Mouse (Mus musculus) cerebellum, postnatal 36 days (tissue): Measurements from ENCODE around the gene Nptn.

Source experiments
- DNase-seq, 2 experiments: peaks; one replicate each; pipeline ENCODE4 v3.0.0; 2021 to 2022; ENCODE audit warnings: mixed read lengths in 2 of 2

Nptn gene

DNA sequence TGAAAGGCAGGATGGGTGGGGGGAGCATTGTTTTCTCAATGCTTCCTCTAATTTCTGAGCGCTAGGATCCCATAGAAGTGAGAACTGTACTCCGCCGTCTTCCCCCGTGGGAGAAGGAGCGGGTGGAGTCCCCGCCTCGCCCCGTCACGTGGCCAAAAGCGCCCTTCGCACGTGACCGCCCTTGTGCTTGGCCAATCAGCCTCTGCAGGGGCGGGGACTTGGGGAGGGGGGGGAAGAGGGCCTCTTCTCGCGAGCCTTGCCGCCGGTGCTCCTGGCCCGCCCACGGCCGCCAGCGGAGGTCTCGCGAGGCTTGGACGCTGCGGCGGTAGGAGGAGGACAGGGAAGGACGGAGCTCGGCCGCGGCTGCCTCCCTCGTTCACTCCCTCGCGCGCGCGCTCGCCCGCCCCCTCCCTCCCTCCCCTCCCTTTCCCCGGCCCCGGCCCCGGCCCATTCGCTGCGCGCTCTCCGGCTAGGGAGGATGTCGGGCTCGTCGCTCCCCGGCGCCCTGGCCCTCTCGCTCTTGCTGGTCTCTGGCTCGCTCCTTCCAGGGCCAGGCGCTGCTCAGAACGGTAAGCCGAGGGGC lies at the start of gene Nptn:
Nptn (plus strand) TSS at position 283 of the 583 bp plus-strand sequence.
- peak; percentile 95 to 98 for DNase-seq

DNA sequence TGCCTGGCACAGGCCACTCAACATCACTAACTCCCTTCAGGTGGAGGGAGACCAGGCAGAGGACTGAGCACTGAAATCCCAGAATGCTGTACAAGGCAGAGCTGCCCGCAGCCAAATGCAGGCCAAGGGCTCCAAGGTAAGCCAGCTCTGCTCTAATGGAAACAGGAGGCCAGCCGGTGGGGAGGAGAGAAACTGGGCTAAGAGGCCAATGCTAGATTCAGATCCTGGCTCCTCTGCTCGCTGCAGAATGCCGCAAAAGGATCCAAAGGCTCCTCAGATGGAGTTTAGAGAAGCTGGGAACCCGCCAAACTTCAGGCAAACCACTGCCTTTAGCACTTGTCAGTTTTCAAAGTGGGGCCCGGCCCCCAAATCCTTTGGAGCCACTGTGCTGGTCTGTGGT lies 48.7 kb upstream of the Nptn start:
- DNase-seq = peak; percentile 73 to 77

GRCm38 (mm10) chr9:58534766-58535165 lies 47.3 kb upstream of the Nptn start:
- peak; percentile 36 to 77 for DNase-seq

GRCm38 (mm10) chr9:58535447-58536134 lies 46.4 kb upstream of the Nptn start:
- peak in 1 of 2 experiments; percentile 46 for DNase-seq

GRCm38 (mm10) chr9:58537774-58538173 lies 44.3 kb upstream of the Nptn start:
- no peak for DNase-seq

DNA sequence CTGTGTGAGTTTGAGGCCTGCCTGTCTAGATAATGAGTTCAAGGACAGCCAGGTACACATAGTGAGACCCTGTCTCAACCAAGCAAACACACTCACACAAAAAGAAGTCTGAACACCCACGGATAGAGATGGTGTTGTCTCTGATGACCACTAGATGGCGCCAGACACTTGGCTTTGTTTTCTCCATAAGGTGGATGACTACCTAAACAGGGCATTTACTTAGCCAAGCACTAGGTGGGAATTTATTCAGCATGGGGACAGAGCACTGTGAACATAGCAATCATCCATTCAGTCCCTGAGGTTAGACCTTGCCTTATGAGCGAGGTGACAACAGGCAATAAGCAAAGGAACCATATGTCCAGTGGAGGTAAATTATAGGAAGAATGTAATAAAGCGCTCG lies 42.2 kb upstream of the Nptn start:
- DNase-seq = peak; percentile 59 to 78

- peak; percentile 58 for DNase-seq
Measured at GRCm38 (mm10) chr9:58541895-58542338, 40.1 kb upstream of the Nptn start.

DNA sequence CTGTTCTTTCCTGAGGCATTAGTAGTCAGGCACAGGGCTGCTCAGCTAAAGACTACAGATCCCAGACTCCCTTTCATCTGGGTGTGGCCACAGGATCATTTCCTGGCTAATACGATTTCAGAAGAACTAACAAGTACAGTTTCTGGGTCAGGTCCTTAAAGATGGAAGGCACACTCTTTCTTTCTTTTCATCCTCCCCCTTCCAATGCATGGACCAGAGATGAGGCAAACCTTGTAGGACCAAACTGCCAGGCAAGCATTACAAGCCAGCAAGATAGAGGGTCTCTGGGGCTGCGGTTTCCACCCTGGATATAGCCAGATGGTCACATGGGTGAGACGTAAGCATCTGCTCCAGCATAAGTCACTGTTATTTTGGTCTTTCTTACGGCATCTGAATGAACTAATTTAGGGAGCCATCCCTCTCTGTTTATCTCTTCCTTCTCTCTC lies 37.1 kb upstream of the Nptn start:
- no peak for DNase-seq

- DNase-seq = no peak
Measured at GRCm38 (mm10) chr9:58545428-58545827, 36.6 kb upstream of the Nptn start.

DNA sequence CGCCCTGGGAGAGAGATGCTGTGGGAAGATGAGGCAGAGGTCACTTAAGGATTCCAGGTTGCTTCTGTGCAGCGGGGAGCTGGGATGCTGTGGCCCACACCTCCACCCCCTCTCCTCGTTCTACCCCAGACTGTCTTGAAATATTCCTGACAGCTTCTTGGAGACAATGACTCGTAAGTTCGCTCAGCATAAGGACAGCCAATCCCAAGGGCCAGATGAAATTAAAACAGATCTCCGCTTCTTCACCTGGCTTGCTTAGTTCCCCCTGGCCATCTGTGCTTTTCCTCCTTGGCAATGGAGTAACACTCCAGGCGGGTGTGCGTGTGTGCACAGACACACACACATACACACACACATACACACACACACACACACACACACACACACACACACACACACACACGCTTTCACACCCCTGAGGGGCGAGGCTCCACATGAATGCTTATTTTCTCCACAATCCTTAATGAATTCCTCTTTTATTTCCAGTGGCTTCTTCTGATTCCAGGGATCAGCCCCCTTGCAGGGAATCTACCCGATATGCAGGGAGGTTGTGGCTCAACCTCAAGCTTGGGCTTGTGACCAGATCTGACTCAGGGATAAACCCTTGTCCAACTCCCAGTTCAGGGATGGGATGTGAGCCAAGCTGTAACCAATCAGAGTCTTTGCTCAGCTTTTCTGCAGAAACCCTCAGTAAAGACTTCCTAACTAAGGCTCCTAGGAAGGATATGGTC lies 35.2 kb upstream of the Nptn start:
- DNase-seq = peak; percentile 52 to 69

DNA sequence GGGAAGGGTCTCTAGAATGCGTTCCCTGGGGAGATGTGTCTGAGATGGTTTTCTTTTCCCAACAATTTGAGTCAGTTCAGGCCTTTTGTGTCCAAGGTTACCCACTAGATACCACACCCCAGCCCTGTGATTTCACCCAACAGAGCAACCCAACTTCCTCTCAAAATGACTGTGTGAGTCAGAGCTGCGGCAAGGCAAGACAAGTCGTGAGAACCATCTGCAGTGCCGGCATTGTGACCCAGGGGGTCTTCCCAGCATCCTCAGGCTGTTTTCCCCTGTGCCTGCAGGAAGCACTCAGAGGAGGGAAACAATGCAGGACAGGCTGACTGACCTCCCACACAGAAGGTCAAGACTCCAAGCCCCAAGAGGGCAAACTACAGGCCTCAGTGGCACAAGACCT lies 33.1 kb upstream of the Nptn start:
- no peak for DNase-seq

DNA sequence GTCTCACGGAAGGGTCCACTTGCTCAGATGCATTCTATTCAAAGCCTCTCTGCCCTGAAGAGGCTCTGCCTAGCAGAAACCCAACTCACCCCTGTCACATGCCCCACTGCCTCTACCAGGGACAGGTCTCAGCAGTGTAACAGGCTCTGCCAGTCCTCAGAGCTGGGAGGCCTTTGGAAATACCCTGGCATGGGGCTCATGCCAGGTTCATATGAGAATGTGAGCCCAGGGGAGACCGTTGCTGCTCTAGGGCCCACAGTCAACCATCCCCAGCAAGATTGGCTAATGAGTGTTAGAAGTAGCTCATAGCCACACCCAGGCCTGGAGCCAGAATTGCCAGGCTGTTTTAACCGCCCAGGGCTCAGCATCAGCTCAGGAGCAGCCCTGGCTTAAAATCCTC lies 32.3 kb upstream of the Nptn start:
- peak in 1 of 2 experiments; percentile 36 for DNase-seq

GRCm38 (mm10) chr9:58550928-58551327 lies 31.1 kb upstream of the Nptn start:
- no peak for DNase-seq

DNA sequence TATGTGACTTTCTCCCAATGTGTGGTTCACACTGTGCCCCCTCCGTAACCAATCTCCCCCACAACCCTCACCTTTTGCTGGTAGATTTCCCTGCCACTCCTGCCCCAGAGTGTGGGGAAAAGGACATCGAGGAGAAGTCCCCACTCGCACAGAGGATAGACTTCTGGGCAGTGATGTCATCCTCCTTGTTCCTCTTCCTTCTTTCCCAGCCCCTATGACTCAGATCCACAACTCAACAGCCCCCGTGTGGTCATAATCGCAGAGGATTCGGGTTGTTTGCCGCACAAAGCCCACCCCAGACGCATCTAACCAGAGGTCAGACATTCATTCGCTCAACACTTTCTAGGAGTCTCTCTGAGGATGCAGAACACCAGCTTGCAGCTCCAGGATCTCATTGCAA lies 30.0 kb upstream of the Nptn start:
- no peak for DNase-seq

GRCm38 (mm10) chr9:58554056-58554907 lies 27.8 kb upstream of the Nptn start:
- peak in 1 of 2 experiments; percentile 50 for DNase-seq

DNA sequence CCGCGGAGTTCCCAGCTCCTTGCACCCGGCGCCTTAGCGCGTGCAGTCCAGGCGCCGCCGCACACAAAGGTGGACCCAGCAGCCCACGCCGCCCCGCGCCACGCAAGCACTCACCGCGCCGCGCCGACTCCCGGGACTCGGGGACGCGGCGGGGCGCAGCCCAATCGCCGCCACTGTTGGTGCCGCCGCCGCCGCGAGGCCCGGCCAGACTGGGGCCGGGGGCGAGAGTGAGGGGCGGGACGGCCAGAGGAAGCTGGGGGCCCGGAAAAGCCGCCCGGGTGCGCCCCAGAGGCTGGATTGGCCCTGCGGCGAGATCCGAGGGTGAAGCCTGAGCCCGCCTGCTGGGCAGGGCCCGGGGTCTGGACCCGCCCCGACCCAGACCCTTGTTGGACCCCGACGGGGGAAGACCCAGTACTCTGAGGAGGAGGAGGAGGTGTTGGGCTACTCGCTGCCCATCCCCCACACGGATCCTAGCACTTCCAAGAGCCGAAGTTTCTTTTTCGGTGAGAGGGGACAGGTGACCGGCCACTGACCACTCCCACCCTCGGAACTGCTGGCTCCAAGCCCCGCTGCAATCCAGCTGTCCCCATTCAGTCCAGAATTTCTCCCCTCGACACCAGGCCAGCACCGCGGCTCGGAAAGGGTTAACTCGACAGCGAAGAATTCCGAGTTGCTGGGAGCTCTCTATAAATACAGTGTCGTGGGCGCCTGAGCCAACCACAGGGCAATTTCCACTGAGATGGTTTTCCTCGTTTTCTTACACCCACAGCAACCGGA lies 26.9 kb upstream of the Nptn start, which contains the start of gene Cd276:
Cd276 (minus strand) TSS at position 530 of the 777 bp plus-strand sequence.
- DNase-seq = peak; percentile 66 to 67

DNA sequence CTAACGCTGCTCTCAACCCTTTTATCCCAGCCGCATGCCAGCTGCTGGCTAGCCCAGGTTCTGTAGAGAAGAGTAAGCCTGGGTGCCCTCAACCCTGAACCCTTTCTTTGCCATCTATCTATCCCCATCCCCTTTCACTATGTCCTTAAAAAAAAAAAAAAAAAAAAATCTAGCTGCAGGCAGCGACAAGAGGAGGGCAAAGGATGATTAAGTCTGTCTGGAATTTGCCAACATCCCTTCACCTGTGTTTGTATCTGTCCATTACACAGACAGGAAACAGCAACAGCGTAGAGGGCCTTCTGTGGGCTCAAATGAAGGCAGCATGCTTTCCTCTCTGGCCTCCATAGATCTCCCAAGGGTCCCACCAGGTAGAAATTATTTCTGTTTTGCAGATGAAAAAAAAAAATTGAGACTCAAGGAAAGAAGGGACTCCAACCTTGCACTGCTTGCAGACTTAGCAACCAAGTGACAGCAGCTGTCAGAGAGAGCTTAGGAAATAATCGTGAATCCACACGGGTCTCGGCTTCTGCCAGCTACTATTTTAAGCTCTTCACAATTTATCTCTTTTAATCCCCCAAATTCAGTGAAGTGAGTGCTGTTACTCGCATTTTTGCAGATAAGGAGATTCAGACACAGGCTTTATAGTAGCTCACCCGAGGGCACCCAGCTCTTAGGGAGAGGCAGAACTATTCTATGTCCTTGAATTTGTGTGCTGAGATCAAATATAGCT lies 26.2 kb upstream of the Nptn start:
- DNase-seq = no peak

DNA sequence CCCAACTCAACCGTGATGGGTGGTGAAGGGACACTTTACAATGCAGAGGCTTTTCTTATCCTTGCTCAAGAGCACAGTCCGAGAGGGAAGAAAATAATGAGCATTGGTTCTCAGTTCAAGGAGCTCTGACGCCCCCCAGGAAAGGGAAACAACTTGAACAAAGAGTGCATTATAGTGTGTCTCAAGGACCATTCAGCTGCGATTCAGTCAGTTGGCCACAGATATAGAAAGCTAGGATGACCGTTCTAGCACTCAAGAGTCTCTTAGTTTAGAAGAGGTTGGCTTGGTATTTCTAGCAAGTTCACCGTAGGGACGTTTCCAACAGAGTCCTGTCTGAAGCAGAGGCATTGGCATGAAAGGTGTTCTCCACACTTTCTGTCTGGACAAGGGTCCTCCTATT lies 25.4 kb upstream of the Nptn start:
- DNase-seq = no peak

GRCm38 (mm10) chr9:58557457-58558455 lies 24.3 kb upstream of the Nptn start:
- no peak for DNase-seq

- DNase-seq = no peak
Measured at GRCm38 (mm10) chr9:58560211-58560610, 21.8 kb upstream of the Nptn start.
